Mouse (Mus musculus): ENCODE data around the gene Vwa3b. TPM values are rescaled to one million over a fixed set of nuclear protein-coding genes. Genes with fewer than 3 reads are reported as not detected.

The Vwa3b gene
- polyA plus RNA-seq, 1 experiment from 2014 or later, result 0.99 TPM

DNA sequence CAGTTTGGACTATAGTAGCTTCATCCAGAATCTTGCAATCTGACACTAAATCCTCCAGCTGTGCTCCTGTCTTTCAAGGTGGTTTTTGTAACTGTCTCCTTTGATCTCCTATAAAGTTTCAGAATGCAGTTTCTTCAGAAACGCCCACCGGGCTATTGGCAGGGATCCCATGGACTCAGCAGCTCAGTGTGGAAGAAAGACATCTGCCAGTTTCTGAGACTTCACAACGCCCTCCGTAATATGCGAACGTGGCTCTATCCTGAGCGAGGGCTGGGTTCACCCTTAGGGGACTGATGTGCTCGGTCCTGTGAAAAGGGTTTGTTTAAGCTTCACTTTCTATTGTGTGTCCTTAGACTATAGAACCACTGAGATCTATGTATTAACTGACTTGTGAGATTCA is 181.3 kb downstream of the Vwa3b start:
- Histone ChIP-seq H3K9ac (ENCODE audit: low read depth, low read length) (no peak overlapping the region), H3K4me2 (ENCODE audit: low read length) (no peak overlapping the region), H3K4me1 (ENCODE audit: control insufficient read depth, insufficient read depth, low read length) (no peaks in the 10 kb centered on the region), H3K27me3 (ENCODE audit: control insufficient read depth, insufficient read depth, low read depth, low read length) (no peaks in the 10 kb centered on the region), H3K27ac (ENCODE audit: low read length) (no peak overlapping the region), H3K4me3 (ENCODE audit: low read depth, low read length) (no peak overlapping the region), H3K36me3 (ENCODE audit: control insufficient read depth, insufficient read depth, low read length) (no peaks in the 10 kb centered on the region), H3K9me3 (replicated peaks; ENCODE audit: control insufficient read depth, low read length, poor library complexity, severe bottlenecking) (no peaks in the 10 kb centered on the region)
- 67% methylated on average over 8 of the region's 8 CpGs for WGBS
- ATAC-seq, result no peak

DNA sequence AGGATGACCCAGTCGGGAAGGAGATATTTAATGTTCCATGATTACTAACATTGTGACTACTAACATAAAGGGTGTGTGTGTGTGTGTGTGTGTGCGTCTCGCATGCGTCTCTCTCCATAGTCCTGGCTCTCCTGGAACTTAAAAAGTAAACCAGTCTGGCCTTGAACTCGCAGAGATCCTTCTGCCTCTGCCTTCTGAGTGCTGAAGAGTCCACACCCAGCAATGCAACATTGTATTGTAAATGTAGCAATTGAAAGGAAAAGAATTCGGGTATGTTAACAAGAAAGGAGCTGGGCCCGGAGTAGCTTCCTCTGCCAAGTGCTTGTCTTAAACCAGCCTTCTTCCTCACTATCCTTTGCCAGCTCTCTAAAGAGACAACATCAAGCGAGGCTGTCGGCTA is 186.0 kb downstream of the Vwa3b start:
- Histone ChIP-seq H3K36me3 (ENCODE audit: control insufficient read depth, insufficient read depth, low read length) (no peaks in the 10 kb centered on the region), H3K4me3 (ENCODE audit: low read depth, low read length) (no peak overlapping the region), H3K4me2 (ENCODE audit: low read length) (no peak overlapping the region), H3K27ac (ENCODE audit: low read length) (no peak overlapping the region), H3K9me3 (replicated peaks; ENCODE audit: control insufficient read depth, low read length, poor library complexity, severe bottlenecking) (no peaks in the 10 kb centered on the region), H3K9ac (ENCODE audit: low read depth, low read length) (no peak overlapping the region), H3K4me1 (ENCODE audit: control insufficient read depth, insufficient read depth, low read length) (peaks cover 3% of the 10 kb centered on the region; the same call in 1 of the 2 replicates), H3K27me3 (ENCODE audit: control insufficient read depth, insufficient read depth, low read depth, low read length) (no peaks in the 10 kb centered on the region)
- no peak for ATAC-seq
- WGBS, result 92% methylated on average over 9 of the region's 9 CpGs

DNA sequence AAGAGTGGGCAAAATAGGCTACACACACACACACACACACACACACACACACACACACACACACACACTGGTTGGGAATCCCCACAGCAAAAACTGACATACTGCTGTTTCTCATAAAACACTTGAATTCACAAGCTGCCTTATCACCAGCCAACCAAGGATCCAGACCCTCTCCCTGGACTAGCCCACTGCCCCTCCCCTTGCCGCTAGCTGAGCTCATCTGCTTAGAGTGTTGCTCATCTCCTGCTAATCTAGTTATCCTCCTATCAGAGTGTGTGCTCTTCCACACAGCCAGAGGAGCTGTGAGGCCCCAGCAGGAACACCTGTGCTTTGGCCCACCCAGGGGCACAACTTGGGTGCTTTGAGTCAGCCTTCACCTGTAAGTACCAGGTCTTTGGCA is 187.7 kb downstream of the Vwa3b start, which contains the start of gene Cnga3:
Cnga3 (plus strand) TSS at position 291 of the 400 bp plus-strand sequence.
- Histone ChIP-seq H3K9me3 (replicated peaks; ENCODE audit: control insufficient read depth, low read length, poor library complexity, severe bottlenecking) (no peaks in the 10 kb centered on the region), H3K9ac (ENCODE audit: low read depth, low read length) (no peak within 1 kb of the TSS), H3K4me3 (ENCODE audit: low read depth, low read length) (no peak within 1 kb of the TSS), H3K4me1 (ENCODE audit: control insufficient read depth, insufficient read depth, low read length) (peaks cover 10% of the 10 kb centered on the region; the same call in 1 of the 2 replicates), H3K27me3 (ENCODE audit: control insufficient read depth, insufficient read depth, low read depth, low read length) (no peaks in the 10 kb centered on the region), H3K4me2 (ENCODE audit: low read length) (no peak within 1 kb of the TSS), H3K27ac (ENCODE audit: low read length) (no peak within 1 kb of the TSS), H3K36me3 (ENCODE audit: control insufficient read depth, insufficient read depth, low read length) (no peaks in the 10 kb centered on the region)
- 23% methylated on average over 1 of the region's 1 CpGs for WGBS
- ATAC-seq, result 0 out of 2 replicates have a peak, but pooled peaks have one; percentile 58

DNA sequence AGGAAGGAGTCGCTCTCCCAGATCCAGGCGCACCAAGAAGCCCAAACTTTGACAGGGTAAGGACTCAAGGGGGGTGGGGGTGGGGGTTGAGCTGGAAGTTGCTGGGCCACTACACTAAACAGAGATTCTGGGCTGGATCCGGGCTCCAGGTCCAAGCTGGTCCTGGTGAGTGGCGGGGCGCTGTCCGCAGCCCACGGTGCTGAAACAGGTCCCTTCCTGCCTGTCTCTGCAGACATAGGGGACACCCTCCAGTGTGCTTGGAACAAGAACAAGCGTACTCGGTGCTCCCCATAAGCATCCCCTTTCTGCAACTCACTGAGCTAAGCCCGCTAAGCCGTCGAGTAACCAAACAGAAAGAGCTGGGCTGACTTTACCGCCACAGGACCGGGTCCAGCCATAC is 192.0 kb downstream of the Vwa3b start:
- H3K9me3 ChIP-seq (replicated peaks; ENCODE audit: control insufficient read depth, low read length, poor library complexity, severe bottlenecking), result no peaks in the 10 kb centered on the region
- no peak overlapping the region for H3K9ac ChIP-seq (ENCODE audit: low read depth, low read length)
- H3K4me1 ChIP-seq (ENCODE audit: control insufficient read depth, insufficient read depth, low read length), result peaks cover 29% of the 10 kb centered on the region
- no peak overlapping the region; the same call in 1 of the 2 replicates for H3K4me2 ChIP-seq (ENCODE audit: low read length)
- H3K36me3 ChIP-seq (ENCODE audit: control insufficient read depth, insufficient read depth, low read length), result no peaks in the 10 kb centered on the region
- H3K27ac ChIP-seq (ENCODE audit: low read length), result no peak overlapping the region
- no peak overlapping the region for H3K4me3 ChIP-seq (ENCODE audit: low read depth, low read length)
- no peak for ATAC-seq
- H3K27me3 ChIP-seq (ENCODE audit: control insufficient read depth, insufficient read depth, low read depth, low read length), result no peaks in the 10 kb centered on the region
- 3% methylated on average over 14 of the region's 14 CpGs for WGBS

DNA sequence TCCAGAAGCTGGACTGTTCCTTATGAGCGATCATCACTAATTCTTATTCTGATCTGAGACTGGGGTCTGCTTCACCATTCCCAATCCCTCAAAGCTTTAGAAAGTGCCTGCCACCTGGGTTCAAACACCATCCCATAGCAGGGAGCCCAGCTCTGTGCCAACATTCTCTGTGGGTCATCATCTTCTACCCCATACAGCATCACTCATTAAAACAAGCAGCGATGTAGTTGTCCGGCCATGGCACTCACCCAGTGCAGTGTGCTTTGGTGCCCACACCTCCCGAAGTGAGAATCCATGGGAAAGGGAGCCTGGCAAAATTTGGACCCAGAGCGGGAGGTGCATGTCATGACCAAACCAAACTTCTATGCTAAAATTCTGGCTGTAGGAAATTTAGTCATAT is 193.2 kb downstream of the Vwa3b start:
- Histone ChIP-seq H3K27ac (ENCODE audit: low read length) (peak overlapping the region; percentile 81), H3K9ac (ENCODE audit: low read depth, low read length) (0 out of 2 replicates have a peak overlapping the region, but pooled peaks have one; percentile 16), H3K4me2 (ENCODE audit: low read length) (peak overlapping the region; percentile 32), H3K36me3 (ENCODE audit: control insufficient read depth, insufficient read depth, low read length) (no peaks in the 10 kb centered on the region), H3K4me1 (ENCODE audit: control insufficient read depth, insufficient read depth, low read length) (peaks cover 26% of the 10 kb centered on the region), H3K27me3 (ENCODE audit: control insufficient read depth, insufficient read depth, low read depth, low read length) (no peaks in the 10 kb centered on the region), H3K4me3 (ENCODE audit: low read depth, low read length) (no peak overlapping the region), H3K9me3 (replicated peaks; ENCODE audit: control insufficient read depth, low read length, poor library complexity, severe bottlenecking) (no peaks in the 10 kb centered on the region)
- ATAC-seq, result peak; percentile 34
- 69% methylated on average over 5 of the region's 5 CpGs for WGBS

DNA sequence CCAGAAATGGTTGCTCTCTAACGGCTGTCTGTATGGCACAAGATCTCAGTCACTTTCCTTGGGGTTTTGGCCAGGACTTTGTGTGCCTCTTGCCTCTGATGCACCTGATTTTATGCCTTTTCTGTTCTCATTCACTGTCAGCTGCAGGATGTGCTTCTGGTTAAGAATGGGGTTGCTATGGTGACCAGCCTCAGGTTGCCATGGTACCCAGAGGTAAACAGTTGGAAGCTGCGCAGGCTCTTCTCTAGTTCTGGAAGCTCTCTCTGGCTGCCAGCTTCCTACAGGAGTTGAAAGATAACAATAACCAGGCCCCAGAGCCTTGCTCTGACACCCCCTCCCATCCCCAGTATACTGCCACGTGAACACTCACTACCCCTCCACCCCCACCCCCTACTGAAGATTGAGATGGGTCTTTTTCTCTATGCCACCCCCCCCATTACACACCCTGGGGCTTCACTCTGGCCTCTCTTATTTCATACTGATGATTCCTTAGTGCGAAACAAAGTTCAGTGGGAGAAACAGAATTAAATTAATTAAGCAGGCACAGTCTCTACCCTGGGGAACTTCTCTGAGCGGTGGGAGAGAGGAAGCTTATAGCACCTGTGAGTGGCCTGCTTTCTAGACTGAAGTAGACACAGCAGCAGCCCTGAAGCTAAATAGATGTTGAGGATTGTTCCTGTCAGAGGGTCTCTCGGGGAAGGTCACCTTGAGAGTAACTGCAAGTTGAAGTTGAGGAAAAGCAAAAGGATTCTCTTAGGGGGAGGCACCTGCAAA is 193.9 kb downstream of the Vwa3b start:
- Histone ChIP-seq H3K27me3 (ENCODE audit: control insufficient read depth, insufficient read depth, low read depth, low read length) (no peaks in the 10 kb centered on the region), H3K36me3 (ENCODE audit: control insufficient read depth, insufficient read depth, low read length) (no peaks in the 10 kb centered on the region), H3K4me1 (ENCODE audit: control insufficient read depth, insufficient read depth, low read length) (peaks cover 26% of the 10 kb centered on the region), H3K9ac (ENCODE audit: low read depth, low read length) (no peak overlapping the region), H3K4me2 (ENCODE audit: low read length) (peak overlapping the region; percentile 32), H3K4me3 (ENCODE audit: low read depth, low read length) (no peak overlapping the region), H3K9me3 (replicated peaks; ENCODE audit: control insufficient read depth, low read length, poor library complexity, severe bottlenecking) (no peaks in the 10 kb centered on the region), H3K27ac (ENCODE audit: low read length) (peak overlapping the region; percentile 81)
- 19% methylated on average over 6 of the region's 6 CpGs for WGBS
- ATAC-seq, result peak; percentile 98

DNA sequence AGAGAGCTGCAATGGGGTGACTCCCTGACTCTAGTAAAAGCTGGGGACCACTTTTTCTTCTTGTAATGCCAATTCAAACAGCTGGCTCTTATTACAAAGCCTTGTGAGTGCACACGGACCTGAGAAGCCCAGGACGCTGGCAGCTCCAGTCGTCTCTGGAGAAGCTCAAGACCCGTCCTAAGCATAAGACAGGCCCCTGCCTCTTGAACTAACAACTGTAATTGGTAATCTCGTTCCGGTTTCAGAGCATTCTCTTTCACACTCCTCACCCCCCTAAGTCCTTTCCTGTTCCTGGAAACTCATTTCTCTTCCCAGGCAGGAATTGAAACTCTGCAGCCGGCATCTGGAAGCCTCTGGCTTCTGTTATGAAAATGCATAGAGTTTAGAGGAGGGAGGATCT is 195.6 kb downstream of the Vwa3b start:
- H3K4me3 ChIP-seq (ENCODE audit: low read depth, low read length), result no peak overlapping the region
- no peak overlapping the region for H3K27ac ChIP-seq (ENCODE audit: low read length)
- no peaks in the 10 kb centered on the region for H3K9me3 ChIP-seq (replicated peaks; ENCODE audit: control insufficient read depth, low read length, poor library complexity, severe bottlenecking)
- no peak for ATAC-seq
- no peak overlapping the region for H3K9ac ChIP-seq (ENCODE audit: low read depth, low read length)
- no peaks in the 10 kb centered on the region for H3K27me3 ChIP-seq (ENCODE audit: control insufficient read depth, insufficient read depth, low read depth, low read length)
- WGBS, result 67% methylated on average over 7 of the region's 7 CpGs
- no peaks in the 10 kb centered on the region for H3K36me3 ChIP-seq (ENCODE audit: control insufficient read depth, insufficient read depth, low read length)
- H3K4me1 ChIP-seq (ENCODE audit: control insufficient read depth, insufficient read depth, low read length), result peaks cover 26% of the 10 kb centered on the region
- H3K4me2 ChIP-seq (ENCODE audit: low read length), result no peak overlapping the region

DNA sequence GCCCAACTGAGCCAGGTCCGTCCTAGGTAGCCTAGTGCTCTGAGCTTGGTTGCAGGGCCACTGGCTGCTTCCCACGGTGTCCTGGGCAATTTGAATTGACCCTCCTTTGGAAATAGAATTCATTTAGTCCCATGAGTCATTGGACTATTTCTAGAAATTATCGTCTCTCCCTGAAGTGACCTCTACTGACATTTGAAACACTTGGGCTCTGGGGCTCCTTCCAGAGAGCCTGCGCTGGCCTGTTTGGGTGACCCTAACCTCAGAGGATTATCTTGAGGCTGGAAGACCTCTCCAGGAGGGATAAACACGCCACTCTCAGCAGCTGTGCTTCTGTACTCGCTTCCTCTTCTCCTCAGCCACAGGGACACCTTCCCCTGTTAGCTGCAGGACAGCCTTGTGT is 204.0 kb downstream of the Vwa3b start:
- Histone ChIP-seq H3K4me3 (ENCODE audit: low read depth, low read length) (no peak overlapping the region), H3K9ac (ENCODE audit: low read depth, low read length) (no peak overlapping the region), H3K4me2 (ENCODE audit: low read length) (no peak overlapping the region), H3K36me3 (ENCODE audit: control insufficient read depth, insufficient read depth, low read length) (no peaks in the 10 kb centered on the region), H3K9me3 (replicated peaks; ENCODE audit: control insufficient read depth, low read length, poor library complexity, severe bottlenecking) (no peaks in the 10 kb centered on the region), H3K4me1 (ENCODE audit: control insufficient read depth, insufficient read depth, low read length) (no peaks in the 10 kb centered on the region), H3K27me3 (ENCODE audit: control insufficient read depth, insufficient read depth, low read depth, low read length) (no peaks in the 10 kb centered on the region), H3K27ac (ENCODE audit: low read length) (no peak overlapping the region)
- WGBS, result 71% methylated on average over 6 of the region's 6 CpGs
- ATAC-seq, result no peak

DNA sequence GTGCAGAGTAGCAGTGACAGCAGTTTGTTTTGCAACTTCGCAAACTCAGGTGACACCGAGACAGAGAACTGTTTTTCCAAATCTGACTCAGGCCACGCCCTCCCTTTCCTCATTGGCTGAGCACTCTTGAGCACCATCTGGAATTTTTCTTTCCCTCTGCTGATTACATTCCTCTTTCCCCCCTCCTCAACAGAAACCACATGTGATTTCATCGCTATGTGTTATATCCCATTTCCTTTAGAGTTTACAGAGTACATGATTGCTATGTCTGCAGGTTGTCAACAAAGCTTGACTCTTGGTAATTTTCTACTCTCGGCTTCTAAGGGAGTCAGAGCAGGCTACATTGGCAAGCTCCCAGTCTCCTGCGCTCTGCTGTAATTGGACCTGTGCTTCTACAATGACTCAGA is 204.9 kb downstream of the Vwa3b start:
- Histone ChIP-seq H3K27me3 (ENCODE audit: control insufficient read depth, insufficient read depth, low read depth, low read length) (no peaks in the 10 kb centered on the region), H3K9ac (ENCODE audit: low read depth, low read length) (no peak overlapping the region), H3K4me2 (ENCODE audit: low read length) (no peak overlapping the region), H3K4me1 (ENCODE audit: control insufficient read depth, insufficient read depth, low read length) (no peaks in the 10 kb centered on the region), H3K4me3 (ENCODE audit: low read depth, low read length) (no peak overlapping the region), H3K9me3 (replicated peaks; ENCODE audit: control insufficient read depth, low read length, poor library complexity, severe bottlenecking) (no peaks in the 10 kb centered on the region), H3K36me3 (ENCODE audit: control insufficient read depth, insufficient read depth, low read length) (no peaks in the 10 kb centered on the region), H3K27ac (ENCODE audit: low read length) (no peak overlapping the region)
- no peak for ATAC-seq
- WGBS, result 74% methylated on average over 6 of the region's 6 CpGs

All from midbrain, embryonic 16.5 days (tissue).